24 mouse cellular contexts compared by ENCODE assay signal in genomic region chr4:144950883-144951282, GRCm38 (mm10). TPM values are rescaled to one million over a fixed set of nuclear protein-coding genes. Genes with fewer than 3 reads are reported as not detected.
DNase-seq lines count a peak whose midpoint lies in the region; ATAC-seq and TF ChIP-seq lines count a peak whose summit lies in the region.
"Had no signal": no experiment of that assay in that cellular context is flagged by ENCODE, and none has a peak within 500 bp of the region (broad histone marks: within the 10 kb centered on the region; RNA-seq: fewer than 3 reads in every experiment).

No protein-coding gene starts in this region.

- ATAC-seq in heart, postnatal 0 days (ENCODE audit: insufficient read depth, low read depth) = no peak
- no peak for ATAC-seq in heart, embryonic 12.5 days (ENCODE audit: insufficient number of reproducible peaks, low FRiP score)
- ATAC-seq in lung, postnatal 0 days = no peak
- ATAC-seq: activated CD4-positive, CD25-positive, alpha-beta regulatory T cell, adult 4 months; forebrain, embryonic 13.5 days had no signal

- no peaks in the 10 kb centered on the region for H3K9me3 ChIP-seq in heart, postnatal 0 days (replicated peaks; ENCODE audit: control insufficient read depth, low read length)
- no peaks in the 10 kb centered on the region for H3K9me3 ChIP-seq in heart, embryonic 12.5 days (replicated peaks)
- H3K9me3 ChIP-seq in lung, postnatal 0 days (ENCODE audit: low read length) = no peaks in the 10 kb centered on the region
- H3K9me3 ChIP-seq: embryonic facial prominence, embryonic 12.5 days; forebrain, embryonic 13.5 days; heart, embryonic 13.5 days; hindbrain, embryonic 15.5 days; midbrain, embryonic 12.5 days; neural tube, embryonic 12.5 days had no signal

- DNase-seq in heart, postnatal 0 days (ENCODE audit: low spot score) = no peak
- no peak for DNase-seq in lung, postnatal 0 days (ENCODE audit: low spot score)
- no peak for DNase-seq in lung, postnatal 10 days
- no peak for DNase-seq in spleen, adult 18-20 months
- DNase-seq in right cerebral cortex, postnatal 14 days = no peak
- DNase-seq: adrenal gland, postnatal 14 days; cerebellum, adult 8-10 months; gastrocnemius, postnatal 36 days; heart, postnatal 36 days; kidney, adult 11 months; lung, embryonic 14.5 days; right cerebral cortex, adult 18-20 months; thymus, adult 18-20 months had no signal

- 0 out of 2 replicates have a peak, but pooled peaks have one; percentile 6 for TF ChIP-seq CTCF in heart, postnatal 0 days (IDR thresholded peaks at IDR 0.05; ENCODE audit: low read depth)
- peak; percentile 40; the same call in 1 of the 2 replicates for TF ChIP-seq CTCF in lung, postnatal 0 days (IDR thresholded peaks at IDR 0.05)

- no peak for TF ChIP-seq EP300 in heart, postnatal 0 days (IDR thresholded peaks at IDR 0.05; ENCODE audit: low read depth)
- TF ChIP-seq EP300 in lung, postnatal 0 days (IDR thresholded peaks at IDR 0.05) = no peak

- peak overlapping the region; percentile 44; the same call in 1 of the 2 replicates for H3K27ac ChIP-seq in heart, postnatal 0 days (ENCODE audit: low read depth)
- H3K27ac ChIP-seq in heart, embryonic 12.5 days (ENCODE audit: poor library complexity, severe bottlenecking) = no peak overlapping the region
- H3K27ac ChIP-seq in lung, postnatal 0 days (ENCODE audit: low read length) = no peak overlapping the region
- peak overlapping the region; percentile 64 for H3K27ac ChIP-seq in brown adipose tissue, adult 24 weeks (replicated peaks; ENCODE audit: low read depth, low read length)
- H3K27ac ChIP-seq: embryonic facial prominence, embryonic 12.5 days; forebrain, embryonic 13.5 days; hindbrain, embryonic 15.5 days; layer of hippocampus, adult 2 months; macrophage; midbrain, embryonic 12.5 days had no signal

- H3K9ac ChIP-seq in heart, postnatal 0 days (replicated peaks; ENCODE audit: low read depth, low read length) = no peak overlapping the region
- H3K9ac ChIP-seq in heart, embryonic 12.5 days = no peak overlapping the region
- H3K9ac ChIP-seq in lung, postnatal 0 days (replicated peaks; ENCODE audit: low read depth) = no peak overlapping the region
- H3K9ac ChIP-seq: embryonic facial prominence, embryonic 12.5 days; forebrain, embryonic 13.5 days; hindbrain, embryonic 15.5 days; lung, embryonic 14.5 days; midbrain, embryonic 12.5 days; neural tube, embryonic 12.5 days had no signal

- H3K4me2 ChIP-seq in heart, postnatal 0 days (ENCODE audit: low read depth, low read length) = no peak overlapping the region
- H3K4me2 ChIP-seq in heart, embryonic 12.5 days = no peak overlapping the region
- H3K4me2 ChIP-seq in lung, postnatal 0 days (replicated peaks; ENCODE audit: low read depth, low read length) = no peak overlapping the region
- H3K4me2 ChIP-seq: embryonic facial prominence, embryonic 12.5 days; forebrain, embryonic 13.5 days; heart, embryonic 13.5 days; hindbrain, embryonic 15.5 days; lung, embryonic 14.5 days; midbrain, embryonic 12.5 days; neural tube, embryonic 12.5 days had no signal

- H3K4me1 ChIP-seq in heart, postnatal 0 days (ENCODE audit: control insufficient read depth, insufficient read depth) = peaks cover 47% of the 10 kb centered on the region
- peaks cover 39% of the 10 kb centered on the region for H3K4me1 ChIP-seq in heart, embryonic 12.5 days (replicated peaks)
- H3K4me1 ChIP-seq in lung, postnatal 0 days (ENCODE audit: insufficient read depth, low read depth, low read length) = peaks cover 20% of the 10 kb centered on the region; the same call in 1 of the 2 replicates
- H3K4me1 ChIP-seq in brown adipose tissue, adult 24 weeks (ENCODE audit: control insufficient read depth, insufficient read depth, insufficient read length, low read length) = peaks cover 35% of the 10 kb centered on the region
- H3K4me1 ChIP-seq: forebrain, embryonic 13.5 days had no signal

- WGBS in heart, postnatal 0 days = 89% methylated on average over 3 of the region's 3 CpGs
- WGBS in heart, embryonic 12.5 days = 90% methylated on average over 3 of the region's 3 CpGs
- WGBS in lung, postnatal 0 days = 92% methylated on average over 3 of the region's 3 CpGs

- H3K36me3 ChIP-seq in heart, postnatal 0 days (replicated peaks; ENCODE audit: control insufficient read depth, insufficient read depth, low read length) = no peaks in the 10 kb centered on the region
- H3K36me3 ChIP-seq in heart, embryonic 12.5 days = no peaks in the 10 kb centered on the region
- H3K36me3 ChIP-seq in lung, postnatal 0 days (ENCODE audit: insufficient read depth, low read length) = no peaks in the 10 kb centered on the region
- H3K36me3 ChIP-seq: embryonic facial prominence, embryonic 12.5 days; heart, embryonic 13.5 days; hindbrain, embryonic 15.5 days; midbrain, embryonic 12.5 days; neural tube, embryonic 12.5 days had no signal

- H3K4me3 ChIP-seq in heart, postnatal 0 days (ENCODE audit: low read depth, low read length) = no peak overlapping the region
- H3K4me3 ChIP-seq in heart, embryonic 12.5 days = no peak overlapping the region
- no peak overlapping the region for H3K4me3 ChIP-seq in lung, postnatal 0 days (ENCODE audit: low read depth, low read length)
- H3K4me3 ChIP-seq in brown adipose tissue, adult 24 weeks (ENCODE audit: insufficient read depth, low read depth, low read length) = no peak overlapping the region
- H3K4me3 ChIP-seq: embryonic facial prominence, embryonic 12.5 days; forebrain, embryonic 13.5 days; heart, embryonic 13.5 days; hindbrain, embryonic 15.5 days; layer of hippocampus, adult 2 months; midbrain, embryonic 12.5 days; neural tube, embryonic 12.5 days had no signal

- no peaks in the 10 kb centered on the region for H3K27me3 ChIP-seq in heart, postnatal 0 days (ENCODE audit: control insufficient read depth, insufficient read depth, low read length)
- no peaks in the 10 kb centered on the region for H3K27me3 ChIP-seq in heart, embryonic 12.5 days (replicated peaks)
- no peaks in the 10 kb centered on the region for H3K27me3 ChIP-seq in lung, postnatal 0 days (replicated peaks; ENCODE audit: insufficient read depth, low read length)
- H3K27me3 ChIP-seq: embryonic facial prominence, embryonic 12.5 days; forebrain, embryonic 13.5 days; heart, embryonic 13.5 days; hindbrain, embryonic 15.5 days; midbrain, embryonic 12.5 days; neural tube, embryonic 12.5 days had no signal

RNA-seq across cellular contexts. Expression of gene Dhrs3, which starts 58.3 kb away (rescaled TPM):
- total RNA-seq in heart, postnatal 0 days (2014; rRNA removed; ENCODE audit: low replicate concordance) = 17.3 and 45.0 TPM in 2 replicates
- polyA plus RNA-seq in heart, postnatal 0 days (2015; fragmentation: Nextera tagmentation; extraction: Ambion mirVana) = 39.0 and 46.6 TPM in 2 replicates
- 28.4 and 30.0 TPM in 2 replicates for polyA plus RNA-seq in heart, embryonic 12.5 days (2016; fragmentation: Nextera tagmentation; extraction: Ambion mirVana)
- 177 and 229 TPM in 2 replicates for polyA plus RNA-seq in lung, postnatal 0 days (2015; fragmentation: Nextera tagmentation; extraction: Ambion mirVana)
- polyA plus RNA-seq in brown adipose tissue, adult 24 weeks (2012; ENCODE audit: insufficient read depth, insufficient read length, missing spikeins) = 167 and 202 TPM in 2 replicates

Comparison
In these comparisons a context has a peak if more than half of its experiments do, and no peak if none do; other contexts are left out.
1. H3K27ac ChIP-seq: peak in heart, postnatal 0 days (single experiment) and brown adipose tissue, adult 24 weeks (single experiment); none in heart, embryonic 12.5 days (single experiment) and lung, postnatal 0 days (single experiment).